30 mouse cellular contexts compared by ENCODE assay signal in genomic region chr1:193661377-193661776, GRCm38 (mm10).
A peak's percentile ranks its signal among the peaks of the same experiment; 100 is the strongest.
DNase-seq lines count a peak whose midpoint lies in the region; ATAC-seq lines count a peak whose summit lies in the region.
"Had no signal": no experiment of that assay in that cellular context is flagged by ENCODE, and none has a peak within 500 bp of the region (broad histone marks: within the 10 kb centered on the region; RNA-seq: fewer than 3 reads in every experiment).

No protein-coding gene starts in this region.

- H3K4me1 ChIP-seq in heart, embryonic 13.5 days = peaks cover 55% of the 10 kb centered on the region
- no peaks in the 10 kb centered on the region for H3K4me1 ChIP-seq in liver, embryonic 11.5 days (replicated peaks; ENCODE audit: control insufficient read depth, insufficient read depth, low read length)
- H3K4me1 ChIP-seq in liver, embryonic 13.5 days (replicated peaks) = peaks cover 47% of the 10 kb centered on the region
- peaks cover 35% of the 10 kb centered on the region for H3K4me1 ChIP-seq in forebrain, embryonic 13.5 days
- peaks cover 12% of the 10 kb centered on the region for H3K4me1 ChIP-seq in forebrain, embryonic 15.5 days
- H3K4me1 ChIP-seq: embryonic facial prominence, embryonic 15.5 days; limb, embryonic 13.5 days had no signal

- H3K27ac ChIP-seq in heart, embryonic 13.5 days (replicated peaks) = peak overlapping the region; percentile 57
- no peak overlapping the region for H3K27ac ChIP-seq in liver, embryonic 11.5 days (ENCODE audit: low read depth, low read length)
- H3K27ac ChIP-seq in liver, embryonic 13.5 days = 0 out of 2 replicates have a peak overlapping the region, but pooled peaks have one; percentile 47
- no peak overlapping the region for H3K27ac ChIP-seq in forebrain, embryonic 13.5 days
- no peak overlapping the region for H3K27ac ChIP-seq in forebrain, embryonic 15.5 days (replicated peaks)
- H3K27ac ChIP-seq: embryonic facial prominence, embryonic 10.5 days; embryonic facial prominence, embryonic 15.5 days; gastrocnemius, adult 2 months; layer of hippocampus, adult 2 months; left cerebral cortex, adult 2 months; limb, embryonic 13.5 days; neural tube, embryonic 13.5 days had no signal

- no peaks in the 10 kb centered on the region for H3K9me3 ChIP-seq in heart, embryonic 13.5 days
- no peaks in the 10 kb centered on the region for H3K9me3 ChIP-seq in liver, embryonic 11.5 days (ENCODE audit: control insufficient read depth, low read length)
- no peaks in the 10 kb centered on the region for H3K9me3 ChIP-seq in liver, embryonic 13.5 days (replicated peaks)
- H3K9me3 ChIP-seq in forebrain, embryonic 13.5 days (replicated peaks) = no peaks in the 10 kb centered on the region
- no peaks in the 10 kb centered on the region for H3K9me3 ChIP-seq in forebrain, embryonic 15.5 days
- H3K9me3 ChIP-seq: embryonic facial prominence, embryonic 10.5 days; embryonic facial prominence, embryonic 15.5 days; forebrain, embryonic 12.5 days; limb, embryonic 13.5 days; midbrain, embryonic 12.5 days; neural tube, embryonic 13.5 days had no signal

- no peak overlapping the region for H3K4me2 ChIP-seq in heart, embryonic 13.5 days
- no peak overlapping the region for H3K4me2 ChIP-seq in liver, embryonic 11.5 days
- no peak overlapping the region for H3K4me2 ChIP-seq in liver, embryonic 13.5 days
- no peak overlapping the region for H3K4me2 ChIP-seq in forebrain, embryonic 13.5 days
- H3K4me2 ChIP-seq in forebrain, embryonic 15.5 days (replicated peaks) = no peak overlapping the region
- H3K4me2 ChIP-seq: embryonic facial prominence, embryonic 15.5 days; forebrain, embryonic 12.5 days; heart, embryonic 11.5 days; limb, embryonic 13.5 days; lung, embryonic 14.5 days; midbrain, embryonic 12.5 days; neural tube, embryonic 13.5 days had no signal

- no peak overlapping the region for H3K4me3 ChIP-seq in heart, embryonic 13.5 days
- no peak overlapping the region for H3K4me3 ChIP-seq in liver, embryonic 11.5 days (ENCODE audit: low read depth, low read length)
- no peak overlapping the region for H3K4me3 ChIP-seq in liver, embryonic 13.5 days (replicated peaks)
- H3K4me3 ChIP-seq in forebrain, embryonic 13.5 days = no peak overlapping the region
- H3K4me3 ChIP-seq in forebrain, embryonic 15.5 days = no peak overlapping the region
- H3K4me3 ChIP-seq: embryonic facial prominence, embryonic 10.5 days; embryonic facial prominence, embryonic 15.5 days; forebrain, embryonic 12.5 days; gastrocnemius, adult 2 months; layer of hippocampus, adult 2 months; left cerebral cortex, adult 2 months; limb, embryonic 13.5 days; midbrain, embryonic 12.5 days; neural tube, embryonic 13.5 days had no signal

- no peak overlapping the region for H3K9ac ChIP-seq in heart, embryonic 13.5 days
- no peak overlapping the region for H3K9ac ChIP-seq in liver, embryonic 11.5 days (ENCODE audit: low read depth, low read length)
- no peak overlapping the region for H3K9ac ChIP-seq in liver, embryonic 13.5 days
- H3K9ac ChIP-seq in forebrain, embryonic 13.5 days = no peak overlapping the region
- no peak overlapping the region for H3K9ac ChIP-seq in forebrain, embryonic 15.5 days (replicated peaks)
- H3K9ac ChIP-seq: embryonic facial prominence, embryonic 15.5 days; forebrain, embryonic 12.5 days; limb, embryonic 13.5 days; lung, embryonic 14.5 days; midbrain, embryonic 12.5 days; neural tube, embryonic 13.5 days had no signal

- no peaks in the 10 kb centered on the region for H3K27me3 ChIP-seq in heart, embryonic 13.5 days (replicated peaks)
- no peaks in the 10 kb centered on the region for H3K27me3 ChIP-seq in liver, embryonic 11.5 days (replicated peaks; ENCODE audit: control insufficient read depth, insufficient read depth, low read length)
- no peaks in the 10 kb centered on the region for H3K27me3 ChIP-seq in liver, embryonic 13.5 days
- H3K27me3 ChIP-seq in forebrain, embryonic 13.5 days = peaks cover 5% of the 10 kb centered on the region; the same call in 1 of the 2 replicates
- no peaks in the 10 kb centered on the region for H3K27me3 ChIP-seq in forebrain, embryonic 15.5 days
- H3K27me3 ChIP-seq: embryonic facial prominence, embryonic 15.5 days; limb, embryonic 13.5 days; neural tube, embryonic 13.5 days had no signal

- no peak; the same call in 1 of the 2 replicates for ATAC-seq in heart, embryonic 13.5 days (ENCODE audit: extremely low read depth, insufficient number of reproducible peaks, low FRiP score, low TSS enrichment)
- ATAC-seq in liver, embryonic 11.5 days (replicated peaks; ENCODE audit: low FRiP score) = peak; percentile 47
- ATAC-seq in liver, embryonic 13.5 days (ENCODE audit: low read depth) = peak; percentile 77
- peak; percentile 49 for ATAC-seq in megakaryocyte progenitor cell, adult 5-6 weeks (replicated peaks; ENCODE audit: poor library complexity)
- ATAC-seq in forebrain, embryonic 13.5 days = no peak
- no peak for ATAC-seq in forebrain, embryonic 15.5 days (replicated peaks)
- ATAC-seq: activated CD4-positive, CD25-positive, alpha-beta regulatory T cell, adult 4 months; CD4-positive, CD25-positive, alpha-beta regulatory T cell, adult 4 months; hindbrain, embryonic 16.5 days had no signal

- DNase-seq in heart, adult 18-20 months = no peak
- DNase-seq in liver, embryonic 11.5 days (ENCODE audit: low spot score) = peak; percentile 29
- DNase-seq in liver = no peak
- DNase-seq in liver, embryonic 13.5 days = no peak
- DNase-seq: adrenal gland, adult 2 months; cerebellum, adult 2 months; cerebellum, postnatal 14 days; gastrocnemius, adult 2 months; gastrocnemius, postnatal 36 days; kidney, adult 2 months; kidney, postnatal 36 days; lung, embryonic 14.5 days; lung, postnatal 14 days; thymus, adult 2 months had no signal

- no peaks in the 10 kb centered on the region for H3K36me3 ChIP-seq in heart, embryonic 13.5 days
- H3K36me3 ChIP-seq in liver, embryonic 11.5 days (ENCODE audit: control insufficient read depth, insufficient read depth, low read length) = no peaks in the 10 kb centered on the region
- no peaks in the 10 kb centered on the region for H3K36me3 ChIP-seq in liver, embryonic 13.5 days
- H3K36me3 ChIP-seq in forebrain, embryonic 13.5 days (ENCODE audit: poor library complexity, severe bottlenecking) = no peaks in the 10 kb centered on the region
- H3K36me3 ChIP-seq in forebrain, embryonic 15.5 days = no peaks in the 10 kb centered on the region
- H3K36me3 ChIP-seq: embryonic facial prominence, embryonic 10.5 days; embryonic facial prominence, embryonic 15.5 days; forebrain, embryonic 12.5 days; limb, embryonic 13.5 days; midbrain, embryonic 12.5 days; neural tube, embryonic 13.5 days had no signal

- WGBS in heart, embryonic 13.5 days = 30% methylated on average over 4 of the region's 4 CpGs
- WGBS in liver, embryonic 11.5 days = 50% methylated on average over 4 of the region's 4 CpGs
- WGBS in liver, embryonic 13.5 days (ENCODE audit: insufficient replicate concordance) = 26% methylated on average over 4 of the region's 4 CpGs
- 84% methylated on average over 4 of the region's 4 CpGs for WGBS in forebrain, embryonic 13.5 days
- 86% methylated on average over 4 of the region's 4 CpGs for WGBS in forebrain, embryonic 15.5 days

Comparison
In these comparisons a context has a peak if more than half of its experiments do, and no peak if none do; other contexts are left out.
1. H3K27ac ChIP-seq: peak in heart, embryonic 13.5 days (single experiment) and liver, embryonic 13.5 days (single experiment); none in liver, embryonic 11.5 days (single experiment), forebrain, embryonic 13.5 days (single experiment) and forebrain, embryonic 15.5 days (single experiment).
2. ATAC-seq: peak in liver, embryonic 11.5 days (single experiment), liver, embryonic 13.5 days (single experiment) and megakaryocyte progenitor cell, adult 5-6 weeks (single experiment); none in heart, embryonic 13.5 days (single experiment), forebrain, embryonic 13.5 days (single experiment) and forebrain, embryonic 15.5 days (single experiment).